Mouse (Mus musculus) testis, postnatal 14 days (tissue): Measurements from ENCODE around the gene Creg1.

ENCODE experiments used
- DNase-seq: peaks from one replicate; pipeline ENCODE4 v3.0.0; 2021; ENCODE audit warnings: low spot score

Creg1 gene

GRCm38 (mm10) chr1:165788511-165788910, 25.0 kb downstream of the Creg1 start, which contains the start of gene Cd247:
Gene Cd247, plus strand, starts transcription at chr1:165788681.
- DNase-seq = no peak

- no peak for DNase-seq
These were observed 25.6 kb downstream of the Creg1 start for GRCm38 (mm10) chr1:165789066-165789660.

- no peak for DNase-seq
These were observed 26.4 kb downstream of the Creg1 start for GRCm38 (mm10) chr1:165789963-165790362.

- no peak for DNase-seq
These were observed 27.1 kb downstream of the Creg1 start for GRCm38 (mm10) chr1:165790461-165791210.

GRCm38 (mm10) chr1:165791411-165791810, 27.9 kb downstream of the Creg1 start:
- no peak for DNase-seq

- no peak for DNase-seq
These were observed 38.3 kb downstream of the Creg1 start for GRCm38 (mm10) chr1:165801709-165802310.

- DNase-seq = no peak
These were observed 39.6 kb downstream of the Creg1 start for GRCm38 (mm10) chr1:165803107-165803506.

GRCm38 (mm10) chr1:165804133-165804532, 40.6 kb downstream of the Creg1 start:
- DNase-seq = no peak

GRCm38 (mm10) chr1:165810633-165811032, 47.1 kb downstream of the Creg1 start:
- DNase-seq = no peak

GRCm38 (mm10) chr1:165811170-165811569, 47.6 kb downstream of the Creg1 start:
- DNase-seq = no peak

GRCm38 (mm10) chr1:165812775-165813174, 49.2 kb downstream of the Creg1 start:
- no peak for DNase-seq

- DNase-seq = no peak
These were observed 50.6 kb downstream of the Creg1 start for GRCm38 (mm10) chr1:165814116-165814515.

- DNase-seq = no peak
These were observed 51.2 kb downstream of the Creg1 start for GRCm38 (mm10) chr1:165814521-165815278.

- DNase-seq = no peak
These were observed 52.8 kb downstream of the Creg1 start for GRCm38 (mm10) chr1:165816391-165816790.

GRCm38 (mm10) chr1:165817264-165817663, 53.7 kb downstream of the Creg1 start:
- no peak for DNase-seq

GRCm38 (mm10) chr1:165818145-165818860, 54.8 kb downstream of the Creg1 start:
- DNase-seq = no peak

- no peak for DNase-seq
These were observed 55.6 kb downstream of the Creg1 start for GRCm38 (mm10) chr1:165819147-165819546.

- no peak for DNase-seq
These were observed 58.5 kb downstream of the Creg1 start for GRCm38 (mm10) chr1:165822031-165822430.
